Mouse (Mus musculus) macrophage (primary cell): Measurements from ENCODE around the gene Chrd. TPM values are rescaled to one million over a fixed set of nuclear protein-coding genes. Genes with fewer than 3 reads are reported as not detected.
A peak's percentile ranks its signal among the peaks of the same experiment; 100 is the strongest.

ENCODE experiments used
- H3K27ac ChIP-seq: fragments of 350-480 bp; formaldehyde crosslinking; 2 replicates; pipeline ENCODE4 v1.9.0; 2021
- H3K36me3 ChIP-seq: fragments of 350-480 bp; formaldehyde crosslinking; 2 replicates; pipeline ENCODE4 v1.9.0; 2021; ENCODE audit errors: inconsistent target
- H3K4me3 ChIP-seq: fragments of 350-480 bp; formaldehyde crosslinking; 2 replicates; pipeline ENCODE4 v1.9.0; 2021; ENCODE audit errors: inconsistent target
- H3K79me2 ChIP-seq: fragments of 350-480 bp; formaldehyde crosslinking; 2 replicates; pipeline ENCODE4 v1.9.0; 2021; ENCODE audit errors: inconsistent target
- WGBS: methylation state at CpG from one replicate; pipeline ENCODE4 v1.1.7; 2026; ENCODE audit warnings: inconsistent platforms; ENCODE audit not compliant: missing documents; 5-methylcytosine and 5-hydroxymethylcytosine counted together
- polyA plus RNA-seq: library from polyadenylated mRNA; stranded (reverse); fragments of 250-400 nt; gene quantifications from 3 replicates; pipeline ENCODE4 v1.2.4, GENCODE M21; 2018; ENCODE audit warnings: inconsistent platforms

The Chrd gene
- polyA plus RNA-seq, 1 experiment from 2014 or later = not detected

GRCm38 (mm10) chr16:20703699-20704400 lies 29.1 kb upstream of the Chrd start:
- 81% methylated on average over 6 of the region's 6 CpGs for WGBS
- Histone ChIP-seq H3K4me3 (no peak overlapping the region), H3K27ac (no peak overlapping the region), H3K36me3 (no peaks in the 10 kb centered on the region), H3K79me2 (no peaks in the 10 kb centered on the region)

- 44% methylated on average over 3 of the region's 3 CpGs for WGBS
- Histone ChIP-seq H3K79me2 (no peaks in the 10 kb centered on the region), H3K27ac (no peak overlapping the region), H3K36me3 (no peaks in the 10 kb centered on the region), H3K4me3 (no peak overlapping the region)
Observed at GRCm38 (mm10) chr16:20705786-20706185, 27.1 kb upstream of the Chrd start.

GRCm38 (mm10) chr16:20706407-20707055 lies 26.4 kb upstream of the Chrd start:
- Histone ChIP-seq H3K27ac (no peak overlapping the region), H3K79me2 (no peaks in the 10 kb centered on the region), H3K36me3 (no peaks in the 10 kb centered on the region), H3K4me3 (no peak overlapping the region)
- WGBS = 100% methylated on average over 2 of the region's 2 CpGs

GRCm38 (mm10) chr16:20708220-20708938 lies 24.5 kb upstream of the Chrd start:
- no peaks in the 10 kb centered on the region for H3K79me2 ChIP-seq
- no peaks in the 10 kb centered on the region for H3K36me3 ChIP-seq

GRCm38 (mm10) chr16:20708939-20709734 lies 23.8 kb upstream of the Chrd start:
- H3K27ac ChIP-seq = no peak overlapping the region
- H3K79me2 ChIP-seq = no peaks in the 10 kb centered on the region
- H3K4me3 ChIP-seq = no peak overlapping the region
- no peaks in the 10 kb centered on the region for H3K36me3 ChIP-seq
- WGBS = 83% methylated on average over 19 of the region's 19 CpGs

More at GRCm38 (mm10) chr16:20708220-20708938, 24.5 kb upstream of the Chrd start:
- Histone ChIP-seq H3K27ac (no peak overlapping the region), H3K4me3 (no peak overlapping the region)
- WGBS = 92% methylated on average over 21 of the region's 21 CpGs

GRCm38 (mm10) chr16:20710370-20710769 lies 22.6 kb upstream of the Chrd start:
- no peaks in the 10 kb centered on the region for H3K36me3 ChIP-seq
- H3K27ac ChIP-seq = no peak overlapping the region
- 95% methylated on average over 11 of the region's 11 CpGs for WGBS
- H3K79me2 ChIP-seq = no peaks in the 10 kb centered on the region
- no peak overlapping the region for H3K4me3 ChIP-seq

- H3K36me3 ChIP-seq = no peaks in the 10 kb centered on the region
- WGBS = 78% methylated on average over 4 of the region's 4 CpGs
Observed at GRCm38 (mm10) chr16:20710810-20711209, 22.1 kb upstream of the Chrd start.

GRCm38 (mm10) chr16:20712190-20712589 lies 20.7 kb upstream of the Chrd start:
- Histone ChIP-seq H3K4me3 (no peak overlapping the region), H3K79me2 (no peaks in the 10 kb centered on the region), H3K36me3 (no peaks in the 10 kb centered on the region), H3K27ac (no peak overlapping the region)
- 86% methylated on average over 9 of the region's 9 CpGs for WGBS

More at GRCm38 (mm10) chr16:20710810-20711209, 22.1 kb upstream of the Chrd start:
- no peak overlapping the region for H3K4me3 ChIP-seq
- H3K27ac ChIP-seq = no peak overlapping the region
- H3K79me2 ChIP-seq = no peaks in the 10 kb centered on the region

GRCm38 (mm10) chr16:20712889-20713288 lies 20.0 kb upstream of the Chrd start:
- Histone ChIP-seq H3K79me2 (no peaks in the 10 kb centered on the region), H3K4me3 (no peak overlapping the region), H3K27ac (no peak overlapping the region), H3K36me3 (no peaks in the 10 kb centered on the region)
- WGBS = 95% methylated on average over 7 of the region's 7 CpGs

GRCm38 (mm10) chr16:20714307-20715080 lies 18.4 kb upstream of the Chrd start:
- no peaks in the 10 kb centered on the region for H3K36me3 ChIP-seq
- no peak overlapping the region for H3K27ac ChIP-seq
- WGBS = 86% methylated on average over 10 of the region's 11 CpGs
- no peak overlapping the region for H3K4me3 ChIP-seq
- no peaks in the 10 kb centered on the region for H3K79me2 ChIP-seq

GRCm38 (mm10) chr16:20715161-20715560 lies 17.8 kb upstream of the Chrd start:
- H3K4me3 ChIP-seq = no peak overlapping the region
- H3K36me3 ChIP-seq = no peaks in the 10 kb centered on the region; the same call in 1 of the 2 replicates
- WGBS = 88% methylated on average over 2 of the region's 2 CpGs
- no peak overlapping the region for H3K27ac ChIP-seq
- H3K79me2 ChIP-seq = no peaks in the 10 kb centered on the region

- Histone ChIP-seq H3K36me3 (no peaks in the 10 kb centered on the region; the same call in 1 of the 2 replicates), H3K27ac (no peak overlapping the region), H3K79me2 (no peaks in the 10 kb centered on the region), H3K4me3 (no peak overlapping the region)
- 11% methylated on average over 12 of the region's 12 CpGs for WGBS
Observed at GRCm38 (mm10) chr16:20715566-20715965, 17.4 kb upstream of the Chrd start.

GRCm38 (mm10) chr16:20715976-20716840 lies 16.7 kb upstream of the Chrd start:
- Histone ChIP-seq H3K36me3 (peaks cover under 1% of the 10 kb centered on the region; the same call in 1 of the 2 replicates), H3K27ac (no peak overlapping the region)
- WGBS = under 1% methylated on average over 51 of the region's 68 CpGs

More at GRCm38 (mm10) chr16:20715976-20716840, 16.7 kb upstream of the Chrd start:
- Histone ChIP-seq H3K79me2 (no peaks in the 10 kb centered on the region), H3K4me3 (peak overlapping the region; percentile 24; the same call in 1 of the 2 replicates)
